Mouse (Mus musculus) forebrain, embryonic 13.5 days (tissue): ENCODE results near the gene S100a8. TPM values are rescaled to one million over a fixed set of nuclear protein-coding genes. Genes with fewer than 3 reads are reported as not detected.
A peak's percentile ranks its signal among the peaks of the same experiment; 100 is the strongest.

Experiments
- ATAC-seq: fragments of 200-750 bp; cut with Nextera tagmentation; 2 replicates; pipeline ENCODE4 v1.8.0; 2017
- H3K27ac ChIP-seq: fragments of 300-500 bp; sonication (generic); 2 replicates; pipeline ENCODE4 v1.5.1; 2015; ENCODE audit warnings: inconsistent platforms, mild to moderate bottlenecking, moderate library complexity
- H3K27me3 ChIP-seq: fragments of 300-500 bp; sonication (generic); 2 replicates; pipeline ENCODE4 v1.6.1; 2015; ENCODE audit warnings: mild to moderate bottlenecking, inconsistent platforms
- H3K36me3 ChIP-seq: fragments of 300-500 bp; sonication (generic); 2 replicates; pipeline ENCODE4 v1.6.1; 2015; ENCODE audit warnings: mild to moderate bottlenecking, inconsistent platforms; ENCODE audit not compliant: poor library complexity, severe bottlenecking
- H3K4me1 ChIP-seq: fragments of 300-500 bp; sonication (generic); 2 replicates; pipeline ENCODE4 v1.6.1; 2015; ENCODE audit warnings: inconsistent platforms
- H3K4me2 ChIP-seq: fragments of 300-500 bp; sonication (generic); 2 replicates; pipeline ENCODE4 v1.6.1; 2015; ENCODE audit warnings: inconsistent platforms, mild to moderate bottlenecking, moderate library complexity
- H3K4me3 ChIP-seq: fragments of 300-500 bp; sonication (generic); 2 replicates; pipeline ENCODE4 v1.5.1; 2015; ENCODE audit warnings: mild to moderate bottlenecking, inconsistent platforms
- H3K9ac ChIP-seq: fragments of 300-500 bp; sonication (generic); 2 replicates; pipeline ENCODE4 v1.6.1; 2015; ENCODE audit warnings: mild to moderate bottlenecking, inconsistent platforms
- H3K9me3 ChIP-seq: fragments of 300-500 bp; sonication (generic); replicated peaks from 2 replicates; pipeline ENCODE4 v1.6.1; 2016; ENCODE audit warnings: inconsistent platforms
- WGBS: fragments of 180-500 bp; shearing (Covaris S2); methylation state at CpG from one replicate; pipeline ENCODE4 v1.1.7; 2015; 5-methylcytosine and 5-hydroxymethylcytosine counted together
- polyA plus RNA-seq: library from polyadenylated mRNA; unstranded; fragments of >200 nt; fragmentation: Nextera tagmentation; extraction: Ambion mirVana; gene quantifications from 2 replicates; pipeline ENCODE4 v1.2.1, GENCODE M21; 2015

Gene S100a8
- polyA plus RNA-seq, 1 experiment from 2014 or later, result 1.8 TPM

DNA sequence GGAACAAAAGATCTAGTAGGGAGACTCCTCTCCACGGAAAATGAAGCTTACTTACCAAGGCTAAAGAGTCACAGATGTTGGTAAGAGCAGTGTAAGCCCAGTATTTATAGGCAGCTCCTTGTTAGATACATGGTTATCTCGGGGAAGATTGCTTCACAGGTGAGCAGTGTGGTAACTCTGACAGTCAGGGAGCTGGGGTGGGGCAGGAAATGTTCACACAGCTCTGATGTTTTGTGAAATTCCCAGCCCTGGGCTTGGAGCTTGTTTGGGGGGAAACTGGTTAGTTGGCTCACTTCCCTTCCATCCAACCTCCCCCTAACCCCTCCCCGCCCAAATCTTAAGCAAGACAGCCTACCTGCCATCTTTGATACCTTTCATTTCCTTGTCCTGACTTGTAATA is 26.8 kb downstream of the S100a8 start, which contains the start of gene S100a9:
Gene S100a9 (minus strand): TSS at position 109 of the 400 bp plus-strand sequence.
- ATAC-seq, result no peak
- WGBS, result 67% methylated on average over 3 of the region's 3 CpGs

DNA sequence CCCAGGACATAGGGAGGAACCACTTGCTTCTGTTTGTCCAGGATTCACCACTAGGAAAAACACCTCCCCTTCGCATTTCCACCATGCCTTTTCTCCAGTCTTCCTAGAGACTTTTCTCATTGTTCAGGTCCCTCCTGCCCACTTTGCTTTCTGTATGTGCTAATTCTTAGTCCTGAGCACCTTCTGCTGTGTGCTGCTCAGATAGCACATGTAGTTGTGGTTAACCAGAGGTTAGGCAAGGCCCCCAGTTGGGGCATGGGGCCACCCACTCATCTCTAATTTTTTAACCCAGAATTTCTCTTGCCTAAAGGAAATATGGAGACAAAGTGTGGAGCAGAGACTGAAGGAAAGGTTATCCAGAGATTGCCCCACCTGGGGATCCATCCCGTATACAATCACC is 33.5 kb downstream of the S100a8 start:
- no peak for ATAC-seq
- H3K4me1 ChIP-seq, result no peaks in the 10 kb centered on the region
- WGBS, result 88% methylated on average over 2 of the region's 2 CpGs
- no peaks in the 10 kb centered on the region for H3K9me3 ChIP-seq
- no peak overlapping the region for H3K4me2 ChIP-seq
- no peak overlapping the region for H3K9ac ChIP-seq
- no peak overlapping the region for H3K4me3 ChIP-seq
- H3K36me3 ChIP-seq, result no peaks in the 10 kb centered on the region
- no peaks in the 10 kb centered on the region for H3K27me3 ChIP-seq
- H3K27ac ChIP-seq, result no peak overlapping the region

More for the DNA sequence above, 26.8 kb downstream of the S100a8 start, which contains the start of gene S100a9:
- H3K4me1 ChIP-seq, result no peaks in the 10 kb centered on the region
- no peak within 1 kb of the TSS for H3K4me3 ChIP-seq
- H3K36me3 ChIP-seq, result no peaks in the 10 kb centered on the region
- no peaks in the 10 kb centered on the region for H3K9me3 ChIP-seq
- no peak within 1 kb of the TSS for H3K9ac ChIP-seq
- H3K27me3 ChIP-seq, result no peaks in the 10 kb centered on the region
- H3K27ac ChIP-seq, result no peak within 1 kb of the TSS
- H3K4me2 ChIP-seq, result no peak within 1 kb of the TSS

DNA sequence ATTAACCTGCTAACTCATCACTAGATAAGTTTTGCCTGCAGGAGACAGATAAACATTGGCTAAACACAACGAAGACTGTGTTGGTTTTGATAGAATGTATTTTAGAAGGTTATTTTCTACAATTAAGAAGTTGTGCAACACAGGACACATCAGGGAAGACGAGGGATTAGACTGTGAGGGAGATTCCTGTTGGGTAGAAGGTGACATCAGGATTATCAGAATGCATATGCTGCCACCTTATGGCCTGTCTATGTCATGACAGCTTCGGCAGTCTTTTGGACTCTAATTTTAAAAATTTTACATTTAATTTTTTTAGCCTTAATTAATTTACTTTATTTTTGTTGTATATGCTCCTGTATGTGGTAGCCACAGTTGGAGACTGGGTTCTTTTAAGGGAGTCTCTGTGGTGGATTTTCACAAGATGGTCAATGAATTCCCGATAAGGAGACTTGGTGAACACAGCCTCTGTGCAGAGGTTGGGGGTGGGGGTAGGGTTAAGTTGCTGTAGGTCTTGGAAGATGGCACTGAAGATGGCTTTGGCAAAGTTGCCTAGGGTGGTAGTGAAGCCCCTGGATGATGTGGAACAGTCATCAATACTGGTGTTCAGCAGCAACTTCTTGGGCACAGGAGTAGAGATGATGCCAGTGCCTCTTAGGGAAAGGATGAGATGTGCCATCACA is 39.9 kb downstream of the S100a8 start:
- no peaks in the 10 kb centered on the region for H3K4me1 ChIP-seq
- WGBS, result 26% methylated on average over 4 of the region's 4 CpGs
- H3K27ac ChIP-seq, result no peak overlapping the region
- peak; percentile 45; the same call in 1 of the 2 replicates for ATAC-seq
- H3K9ac ChIP-seq, result no peak overlapping the region
- no peaks in the 10 kb centered on the region for H3K27me3 ChIP-seq
- no peak overlapping the region for H3K4me3 ChIP-seq
- H3K36me3 ChIP-seq, result no peaks in the 10 kb centered on the region
- H3K9me3 ChIP-seq, result no peaks in the 10 kb centered on the region
- H3K4me2 ChIP-seq, result no peak overlapping the region

DNA sequence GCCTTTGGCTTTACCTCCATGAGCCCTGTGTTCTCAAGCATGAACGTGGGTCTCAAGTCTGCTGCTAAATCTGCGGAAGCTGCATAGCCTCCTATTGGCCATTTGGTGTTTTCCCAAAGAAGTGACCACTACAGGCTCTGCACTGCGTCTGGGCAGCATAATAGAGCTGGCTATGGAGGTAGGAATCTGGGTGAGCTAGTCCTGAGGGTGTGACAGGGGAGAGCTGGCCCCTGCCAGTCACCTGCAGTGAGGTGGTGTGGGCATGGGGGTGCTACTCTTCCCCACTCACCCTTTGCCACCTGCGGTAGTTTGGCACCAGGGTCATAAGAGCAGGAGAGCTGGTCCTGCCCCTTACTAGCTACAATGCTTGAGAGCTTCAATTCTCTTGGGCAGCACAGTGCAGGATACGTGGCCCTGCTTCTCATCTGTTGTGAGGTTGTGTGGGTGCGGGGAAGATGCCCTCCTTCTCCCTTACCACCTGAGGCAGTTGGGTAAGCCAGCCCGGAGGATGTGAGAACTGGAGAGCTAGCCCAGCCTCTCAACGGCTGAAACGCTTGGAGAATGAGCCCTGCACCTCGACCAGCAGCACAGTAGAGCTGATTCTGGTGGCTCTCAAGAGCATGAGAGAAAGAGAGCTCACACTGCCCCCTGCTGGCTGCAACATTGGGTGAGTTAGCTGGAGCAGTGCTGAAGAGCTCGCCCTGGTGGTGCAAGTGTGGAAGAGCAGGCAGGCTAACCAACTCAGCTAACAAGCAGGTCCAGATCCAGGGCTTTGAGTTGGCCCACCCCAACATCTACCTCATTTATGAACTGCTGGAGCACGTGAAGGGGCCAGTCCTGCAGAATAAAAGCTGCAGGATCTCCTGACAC is 41.0 kb downstream of the S100a8 start:
- Histone ChIP-seq H3K27ac (no peak overlapping the region), H3K4me3 (no peak overlapping the region), H3K27me3 (no peaks in the 10 kb centered on the region), H3K9me3 (no peaks in the 10 kb centered on the region), H3K4me2 (no peak overlapping the region), H3K36me3 (no peaks in the 10 kb centered on the region), H3K4me1 (no peaks in the 10 kb centered on the region), H3K9ac (no peak overlapping the region)
- peak; percentile 13; the same call in 1 of the 2 replicates for ATAC-seq
- whole genome bisulfite sequencing, result 53% methylated on average over 12 of the region's 12 CpGs

Other genes starting within 250 kb of the S100a8 start
- 27.8 and 29.3 TPM in 2 replicates for gene Ints3, start 235.4 kb upstream of the S100a8 start, polyA plus RNA-seq
- gene Npr1, start 203.1 kb upstream of the S100a8 start, polyA plus RNA-seq, result 2.3 and 2.8 TPM in 2 replicates
- gene Ilf2, start 192.9 kb upstream of the S100a8 start, polyA plus RNA-seq, result 367 and 388 TPM in 2 replicates
- gene Snapin, start 177.9 kb upstream of the S100a8 start, polyA plus RNA-seq, result 73.5 and 76.5 TPM in 2 replicates
- 214 and 215 TPM in 2 replicates for gene Chtop, start 159.5 kb upstream of the S100a8 start, polyA plus RNA-seq
- 5.0 and 6.8 TPM in 2 replicates for gene S100a1, start 154.6 kb upstream of the S100a8 start, polyA plus RNA-seq
- 6.9 and 7.5 TPM in 2 replicates for gene S100a13, start 154.5 kb upstream of the S100a8 start, polyA plus RNA-seq
- gene S100a14, start 142.1 kb upstream of the S100a8 start, polyA plus RNA-seq, result not detected in 2 replicates
- 27.3 and 35.1 TPM in 2 replicates for gene S100a16, start 131.7 kb upstream of the S100a8 start, polyA plus RNA-seq
- gene S100a3, start 108.4 kb upstream of the S100a8 start, polyA plus RNA-seq, result not detected in 2 replicates
- not detected in 2 replicates for gene S100a2, start 78.7 kb upstream of the S100a8 start, polyA plus RNA-seq
- not detected in 2 replicates for gene Gm42674, start 67.1 kb upstream of the S100a8 start, polyA plus RNA-seq
- 0.40 and 1.6 TPM in 2 replicates for gene S100a4, start 65.2 kb upstream of the S100a8 start, polyA plus RNA-seq
- not detected in 2 replicates for gene S100a5, start 60.5 kb upstream of the S100a8 start, polyA plus RNA-seq
- 15.4 and 23.8 TPM in 2 replicates for gene S100a6, start 56.1 kb upstream of the S100a8 start, polyA plus RNA-seq
- 0.26 TPM in 1 of 2 replicates, not detected in the other for gene S100a7a, start 15.0 kb upstream of the S100a8 start, polyA plus RNA-seq
- 2.3 and 3.0 TPM in 2 replicates for gene S100a9, start 26.7 kb downstream of the S100a8 start, polyA plus RNA-seq
- not detected in 2 replicates for gene Pglyrp4, start 57.9 kb downstream of the S100a8 start, polyA plus RNA-seq
- gene Gm5849, start 108.9 kb downstream of the S100a8 start, polyA plus RNA-seq, result not detected in 2 replicates